Mouse (Mus musculus): Measurements from ENCODE around the gene Esyt3. TPM values are rescaled to one million over a fixed set of nuclear protein-coding genes. Genes with fewer than 3 reads are reported as not detected.
A peak's percentile ranks its signal among the peaks of the same experiment; 100 is the strongest.

Esyt3 gene
- total RNA-seq, 2 experiments from 2014 or later: not detected

GRCm38 (mm10) chr9:99355971-99356370 lies 2.4 kb downstream of the Esyt3 start:
- ATAC-seq (ENCODE audit: poor library complexity, severe bottlenecking): no peak

- no peak for ATAC-seq (ENCODE audit: poor library complexity, severe bottlenecking)
Observed at GRCm38 (mm10) chr9:99354796-99355195, 3.6 kb downstream of the Esyt3 start.

GRCm38 (mm10) chr9:99353390-99353789 lies 5.0 kb downstream of the Esyt3 start:
- ATAC-seq (ENCODE audit: poor library complexity, severe bottlenecking): no peak

- ATAC-seq (ENCODE audit: poor library complexity, severe bottlenecking): peak; percentile 45; the same call in 1 of the 2 replicates
Observed at GRCm38 (mm10) chr9:99352964-99353363, 5.4 kb downstream of the Esyt3 start.

GRCm38 (mm10) chr9:99345351-99345792 lies 13.0 kb downstream of the Esyt3 start:
- ATAC-seq (ENCODE audit: poor library complexity, severe bottlenecking): no peak

- ATAC-seq (ENCODE audit: poor library complexity, severe bottlenecking): no peak
Observed at GRCm38 (mm10) chr9:99341600-99341999, 16.8 kb downstream of the Esyt3 start.

GRCm38 (mm10) chr9:99340126-99340525 lies 18.2 kb downstream of the Esyt3 start:
- no peak for ATAC-seq (ENCODE audit: poor library complexity, severe bottlenecking)

GRCm38 (mm10) chr9:99339182-99339581 lies 19.2 kb downstream of the Esyt3 start:
- ATAC-seq (ENCODE audit: poor library complexity, severe bottlenecking): no peak

GRCm38 (mm10) chr9:99338293-99338692 lies 20.1 kb downstream of the Esyt3 start:
- no peak for ATAC-seq (ENCODE audit: poor library complexity, severe bottlenecking)

- ATAC-seq (ENCODE audit: poor library complexity, severe bottlenecking): no peak
Observed at GRCm38 (mm10) chr9:99336538-99336937, 21.8 kb downstream of the Esyt3 start.

GRCm38 (mm10) chr9:99326881-99327280 lies 31.5 kb downstream of the Esyt3 start:
- no peak for ATAC-seq (ENCODE audit: poor library complexity, severe bottlenecking)

GRCm38 (mm10) chr9:99325961-99326360 lies 32.4 kb downstream of the Esyt3 start:
- no peak for ATAC-seq (ENCODE audit: poor library complexity, severe bottlenecking)

- no peak for ATAC-seq (ENCODE audit: poor library complexity, severe bottlenecking)
Observed at GRCm38 (mm10) chr9:99325208-99325929, 33.0 kb downstream of the Esyt3 start.

GRCm38 (mm10) chr9:99320006-99320405 lies 38.4 kb downstream of the Esyt3 start:
- no peak for ATAC-seq (ENCODE audit: poor library complexity, severe bottlenecking)

GRCm38 (mm10) chr9:99319343-99319951 lies 38.9 kb downstream of the Esyt3 start:
- no peak for ATAC-seq (ENCODE audit: poor library complexity, severe bottlenecking)

- ATAC-seq (ENCODE audit: poor library complexity, severe bottlenecking): no peak
Observed at GRCm38 (mm10) chr9:99306226-99306625, 52.1 kb downstream of the Esyt3 start.

- no peak for ATAC-seq (ENCODE audit: poor library complexity, severe bottlenecking)
Observed at GRCm38 (mm10) chr9:99304296-99304695, 54.1 kb downstream of the Esyt3 start.

Other genes starting within 250 kb of the Esyt3 start
- 18.9 and 19.9 TPM in 2 replicates for gene Pik3cb, start 217.9 kb downstream of the Esyt3 start, total RNA-seq (2015)
- 8.2 and 10.0 TPM in 2 replicates for gene Pik3cb, start 217.9 kb downstream of the Esyt3 start, total RNA-seq (2017)
- gene Faiml, start 121.3 kb downstream of the Esyt3 start, total RNA-seq (2015): not detected in 2 replicates
- not detected in 2 replicates for gene Faiml, start 121.3 kb downstream of the Esyt3 start, total RNA-seq (2017)
- 24.5 and 26.7 TPM in 2 replicates for gene Cep70, start 115.2 kb downstream of the Esyt3 start, total RNA-seq (2015)
- 30.2 and 38.7 TPM in 2 replicates for gene Cep70, start 115.2 kb downstream of the Esyt3 start, total RNA-seq (2017)
- gene Mras, start 78.8 kb upstream of the Esyt3 start, total RNA-seq (2015): 0.50 and 1.6 TPM in 2 replicates
- 0.41 and 0.48 TPM in 2 replicates for gene Mras, start 78.8 kb upstream of the Esyt3 start, total RNA-seq (2017)
- not detected in 2 replicates for gene Nme9, start 92.9 kb upstream of the Esyt3 start, total RNA-seq (2015)
- gene Nme9, start 92.9 kb upstream of the Esyt3 start, total RNA-seq (2017): not detected in 2 replicates
- 21.3 and 22.9 TPM in 2 replicates for gene Armc8, start 210.3 kb upstream of the Esyt3 start, total RNA-seq (2015)
- 22.6 and 26.1 TPM in 2 replicates for gene Armc8, start 210.3 kb upstream of the Esyt3 start, total RNA-seq (2017)
- 14.0 and 16.6 TPM in 2 replicates for gene Dbr1, start 217.2 kb upstream of the Esyt3 start, total RNA-seq (2015)
- 38.5 and 39.8 TPM in 2 replicates for gene Dbr1, start 217.2 kb upstream of the Esyt3 start, total RNA-seq (2017)